26 mouse cellular contexts compared by ENCODE assay signal in genomic region chr6:144136894-144137293, GRCm38 (mm10).
"Had no signal": no experiment of that assay in that cellular context is flagged by ENCODE, and none has a peak within 500 bp of the region (broad histone marks: within the 10 kb centered on the region; RNA-seq: fewer than 3 reads in every experiment).

No protein-coding gene starts in this region.

- H3K4me2 ChIP-seq: heart, embryonic 12.5 days; hindbrain, embryonic 12.5 days; hindbrain, embryonic 14.5 days; limb, embryonic 12.5 days; liver, embryonic 11.5 days; liver, embryonic 13.5 days; liver, embryonic 15.5 days had no signal

- H3K27ac ChIP-seq: gastrocnemius, adult 2 months; heart, embryonic 10.5 days; hindbrain, embryonic 10.5 days; hindbrain, embryonic 12.5 days; hindbrain, embryonic 14.5 days; left cerebral cortex, adult 2 months; limb, embryonic 10.5 days; limb, embryonic 12.5 days; liver, embryonic 13.5 days; liver, embryonic 15.5 days had no signal

- H3K27me3 ChIP-seq: heart, embryonic 12.5 days; hindbrain, embryonic 12.5 days; limb, embryonic 12.5 days; liver, embryonic 13.5 days; liver, embryonic 15.5 days had no signal

- H3K4me1 ChIP-seq: limb, embryonic 12.5 days; liver, embryonic 13.5 days; liver, embryonic 15.5 days had no signal

- H3K9ac ChIP-seq: heart, embryonic 12.5 days; hindbrain, embryonic 12.5 days; hindbrain, embryonic 14.5 days; limb, embryonic 12.5 days; liver, embryonic 13.5 days; liver, embryonic 15.5 days; liver, postnatal 0 days had no signal

- ATAC-seq: hindbrain, embryonic 16.5 days; inflammation-experienced regulatory T-cells, adult 6 months; liver, postnatal 0 days had no signal

- DNase-seq: gastrocnemius, adult 2 months; gastrocnemius, postnatal 10 days; gastrocnemius, postnatal 25 days; heart, postnatal 10 days; heart, postnatal 4 days; kidney, adult 18-20 months; kidney, adult 8-10 months; kidney, postnatal 10 days; kidney, postnatal 25 days; kidney, postnatal 4 days; layer of hippocampus, adult 9-11 months; liver; liver, embryonic 13.5 days; liver, postnatal 0 days had no signal

- H3K4me3 ChIP-seq: gastrocnemius, adult 2 months; heart, embryonic 10.5 days; heart, embryonic 12.5 days; hindbrain, embryonic 10.5 days; hindbrain, embryonic 12.5 days; left cerebral cortex, adult 2 months; limb, embryonic 10.5 days; limb, embryonic 12.5 days; liver, embryonic 13.5 days; liver, embryonic 15.5 days had no signal

- H3K36me3 ChIP-seq: heart, embryonic 10.5 days; heart, embryonic 12.5 days; hindbrain, embryonic 10.5 days; hindbrain, embryonic 12.5 days; liver, embryonic 13.5 days; liver, embryonic 15.5 days had no signal

- H3K9me3 ChIP-seq: heart, embryonic 10.5 days; heart, embryonic 12.5 days; hindbrain, embryonic 10.5 days; hindbrain, embryonic 12.5 days; limb, embryonic 10.5 days; limb, embryonic 12.5 days; liver, embryonic 13.5 days; liver, embryonic 15.5 days had no signal
